Mouse (Mus musculus) testis, postnatal 14 days (tissue): ENCODE measurements around the gene Ilk.
"Not testable (repeated sequence)": the region's sequence is repeated elsewhere in the genome, so short reads cannot be mapped to it uniquely, and the experiment has no call there.

ENCODE experiments used
- DNase-seq: peaks from one replicate; pipeline ENCODE4 v3.0.0; 2021; ENCODE audit warnings: low spot score

The Ilk gene

DNA sequence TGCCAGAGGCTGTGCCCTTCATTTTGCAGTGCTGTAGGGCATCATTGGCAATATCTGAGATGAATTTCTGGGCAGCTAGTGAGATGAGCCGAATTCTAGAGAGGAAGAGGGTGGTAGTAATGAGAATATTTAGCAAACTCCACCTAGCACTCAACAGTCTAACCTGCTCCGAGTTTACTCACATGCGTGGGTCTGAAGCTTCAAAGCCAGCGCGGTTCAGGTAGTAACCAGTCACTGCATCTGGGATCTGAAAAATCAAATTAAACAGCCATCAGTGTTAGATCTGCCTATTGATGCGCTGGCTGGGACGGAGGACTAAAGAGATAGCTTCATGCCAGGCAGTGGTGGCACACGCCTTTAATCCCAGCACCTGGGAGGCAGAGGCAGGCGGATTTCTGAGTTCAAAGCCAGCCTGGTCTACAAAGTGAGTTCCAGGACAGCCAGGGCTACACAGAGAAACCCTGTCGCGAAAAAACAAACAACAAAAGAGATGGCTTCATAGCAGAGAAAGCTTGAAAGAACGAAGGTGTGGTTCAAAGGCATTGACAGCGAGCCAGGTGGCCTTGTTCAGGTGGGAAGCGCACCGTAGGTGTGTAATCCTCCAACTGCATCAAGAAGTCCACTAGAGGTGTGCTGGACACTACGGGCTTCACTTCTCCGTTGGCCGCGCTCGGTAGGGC, 7.0 kb downstream of the Ilk start:
- not testable (repeated sequence) for DNase-seq

GRCm38 (mm10) chr7:105743926-105744590, 7.7 kb downstream of the Ilk start, which contains the start of gene Taf10:
Gene Taf10 (minus strand): TSS chr7:105744361.
- peak; percentile 88 for DNase-seq

DNA sequence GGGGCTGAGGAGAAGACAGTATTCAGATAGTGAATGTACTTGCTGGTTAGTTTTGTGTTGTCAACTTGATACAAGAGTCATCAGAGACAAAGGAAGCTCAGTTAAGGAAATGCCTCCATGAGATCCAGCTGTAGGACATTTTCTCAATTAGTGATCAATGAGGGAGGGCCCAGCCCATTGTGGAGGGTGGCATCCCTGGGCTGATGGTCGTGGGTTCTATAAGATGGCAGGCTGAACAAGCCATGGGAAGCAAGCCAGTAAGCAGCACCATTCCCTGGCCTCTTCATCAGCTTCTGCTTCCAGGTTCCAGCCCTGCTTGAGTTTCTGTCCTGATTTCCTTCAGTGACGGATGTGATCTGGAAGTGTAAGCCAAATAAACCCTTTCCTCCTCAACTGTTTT, 11.4 kb downstream of the Ilk start:
- no peak for DNase-seq

DNA sequence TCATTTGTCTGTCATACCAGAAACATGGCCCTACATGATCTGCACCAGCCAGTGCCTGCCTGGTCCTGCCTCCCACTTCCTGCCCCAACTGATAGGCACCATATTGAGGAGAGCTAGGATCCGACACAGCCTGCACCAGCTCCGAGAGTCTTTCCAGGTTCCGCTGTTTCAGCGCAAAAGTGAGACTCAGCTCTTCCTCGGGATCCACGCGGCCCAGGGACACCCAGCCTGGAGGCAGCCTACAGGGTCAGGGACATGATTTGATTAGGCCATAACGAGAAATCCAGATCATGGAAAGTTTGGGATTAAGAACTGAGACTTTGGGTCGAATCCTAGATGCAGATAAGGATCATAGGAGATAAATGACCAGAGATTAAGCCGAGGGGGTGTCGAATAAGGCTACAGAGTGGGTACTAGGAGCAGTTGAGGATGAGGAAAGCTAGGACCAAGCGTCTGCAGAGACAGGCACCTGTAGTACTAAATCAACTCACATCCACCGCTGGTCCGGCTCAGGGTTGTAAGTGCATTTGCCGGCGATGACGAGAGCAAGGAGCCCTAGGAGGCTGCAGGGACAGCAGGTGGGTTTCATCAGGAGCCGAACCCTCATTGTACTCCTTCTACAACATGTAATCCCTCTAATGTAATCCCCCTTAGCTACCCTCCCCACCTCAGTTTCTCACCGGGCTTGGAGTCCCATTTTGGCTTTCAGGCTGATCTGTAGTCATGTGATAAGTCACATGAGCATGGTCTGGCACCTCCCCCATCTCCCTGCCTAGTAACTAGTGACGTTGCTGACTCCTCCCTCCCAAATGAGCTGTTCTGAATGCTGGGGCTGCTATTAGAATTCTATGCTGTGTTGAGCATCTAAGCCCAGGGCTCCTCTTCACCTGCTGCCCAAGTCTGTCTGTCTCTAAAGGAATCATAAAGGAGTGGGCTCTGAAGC, 15.4 kb downstream of the Ilk start, which contains the start of gene Tpp1:
TSS of gene Tpp1 (minus strand) at position 745 of the 943 bp plus-strand sequence.
- peak; percentile 81 for DNase-seq

DNA sequence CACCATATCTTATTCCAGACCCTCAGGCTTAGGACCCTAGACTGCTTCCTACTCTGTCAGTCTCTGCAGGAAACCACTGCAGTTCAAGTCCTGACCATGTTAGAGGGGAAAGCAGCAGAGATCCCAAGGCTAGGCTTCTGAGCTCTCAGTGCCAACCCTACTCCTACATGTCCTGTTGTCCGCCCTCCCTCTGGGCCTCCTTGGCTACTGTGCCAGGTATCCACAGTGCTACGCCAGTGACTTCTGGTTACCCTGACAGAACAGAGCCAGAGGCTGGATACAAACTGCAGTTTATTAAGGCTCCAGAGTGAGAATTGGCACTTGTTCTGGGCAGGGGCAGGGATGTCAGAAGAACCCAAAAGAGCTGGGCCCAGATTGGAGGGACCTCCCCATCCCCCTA, 16.3 kb downstream of the Ilk start:
- DNase-seq: no peak

DNA sequence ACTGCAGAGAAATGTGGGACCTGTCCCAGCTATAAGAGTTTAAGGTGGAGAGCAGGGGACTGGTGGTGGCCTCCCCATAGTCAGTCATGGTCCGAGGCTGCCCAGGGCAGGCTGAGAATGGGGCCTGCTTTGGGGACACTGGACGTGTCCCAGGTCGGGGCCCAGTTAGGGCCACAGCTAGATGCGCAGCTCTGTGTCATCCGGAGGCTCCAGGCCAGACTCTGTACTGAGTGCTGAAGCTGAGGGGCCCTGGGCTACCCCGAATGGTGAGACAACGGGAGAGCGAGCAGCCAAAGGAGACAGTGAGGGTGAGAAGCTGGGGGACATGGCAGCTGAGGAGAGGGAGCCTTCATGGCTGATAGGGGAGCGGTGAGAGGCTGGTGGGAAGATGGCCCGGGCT, 16.9 kb downstream of the Ilk start:
- DNase-seq: no peak

GRCm38 (mm10) chr7:105761813-105762484, 25.6 kb downstream of the Ilk start:
- no peak for DNase-seq

DNA sequence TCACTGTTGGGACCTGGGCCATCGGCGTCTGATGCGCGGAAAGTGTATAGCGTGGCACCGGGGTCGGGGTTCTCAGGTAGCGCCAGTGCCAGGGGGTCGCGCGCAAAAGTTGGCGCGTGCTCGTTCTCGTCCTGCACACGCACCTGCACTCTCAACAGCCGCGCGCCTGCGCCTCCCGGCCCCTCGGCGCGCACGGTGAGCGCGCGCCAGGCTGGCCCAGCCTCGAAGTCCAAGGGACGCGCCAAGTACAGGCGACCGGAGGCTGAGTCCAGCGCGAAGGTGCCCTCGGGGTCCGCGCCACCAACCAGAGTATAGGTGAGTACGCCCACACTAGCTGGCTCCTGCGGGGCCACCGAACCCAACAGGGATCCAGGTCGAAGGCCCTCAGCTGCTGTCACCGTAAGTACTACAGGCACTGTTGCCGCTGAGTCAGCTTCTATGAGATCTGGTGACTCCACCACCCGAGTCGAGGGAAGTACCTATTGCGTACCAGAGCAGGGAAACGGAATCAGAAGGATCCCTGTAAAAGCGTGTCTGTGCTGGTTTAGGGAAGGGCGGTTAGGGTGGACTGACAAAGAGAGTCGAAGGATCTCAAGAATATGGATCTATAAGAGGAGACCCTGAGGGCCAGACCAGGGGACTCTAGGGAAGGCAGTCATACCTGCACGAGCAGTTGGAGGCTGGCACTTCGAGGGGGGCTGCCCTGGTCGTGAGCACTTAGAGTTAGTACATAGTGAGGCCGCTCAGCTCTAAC, 26.3 kb downstream of the Ilk start:
- no peak for DNase-seq

DNA sequence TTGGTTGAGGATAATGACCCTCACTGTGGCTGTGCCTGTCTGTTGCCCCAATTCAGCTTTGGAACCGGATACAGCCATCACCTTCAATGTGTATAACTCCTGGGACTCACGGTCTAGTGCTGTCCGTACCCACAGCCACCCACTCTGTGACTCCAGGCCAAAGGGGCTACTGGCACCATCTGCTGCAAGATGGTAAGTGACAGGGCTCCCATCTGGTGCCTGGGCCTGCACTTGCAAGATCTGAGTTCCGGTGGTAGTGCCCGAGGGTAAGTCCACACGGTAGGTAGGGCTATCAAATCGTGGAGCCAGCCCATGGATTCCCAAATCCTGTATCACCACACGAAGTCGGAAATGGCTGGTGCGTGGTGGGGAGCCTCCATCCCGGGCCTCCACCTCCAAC, 27.9 kb downstream of the Ilk start:
- no peak for DNase-seq

DNA sequence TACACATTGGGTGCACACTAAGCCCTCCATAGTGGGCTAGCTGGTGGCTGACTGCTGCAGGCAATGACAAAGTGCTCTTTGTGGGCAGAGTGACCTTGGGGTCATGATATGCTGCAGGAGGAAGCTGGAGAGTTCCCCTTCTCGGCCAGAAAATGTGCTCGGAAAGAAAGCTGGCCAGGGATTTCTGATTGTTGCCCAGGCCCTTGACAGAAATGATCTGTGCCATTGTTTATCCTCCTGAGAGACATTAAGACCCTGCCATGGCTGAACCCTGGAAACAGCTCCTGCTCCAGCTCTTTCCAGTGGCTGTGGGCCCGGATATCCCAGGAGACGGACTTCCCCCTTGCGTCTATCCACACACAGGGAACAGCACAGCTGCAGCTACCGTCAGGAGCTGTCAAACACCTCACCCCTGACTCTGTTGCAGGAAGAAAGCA, 31.4 kb downstream of the Ilk start:
- DNase-seq: no peak

DNA sequence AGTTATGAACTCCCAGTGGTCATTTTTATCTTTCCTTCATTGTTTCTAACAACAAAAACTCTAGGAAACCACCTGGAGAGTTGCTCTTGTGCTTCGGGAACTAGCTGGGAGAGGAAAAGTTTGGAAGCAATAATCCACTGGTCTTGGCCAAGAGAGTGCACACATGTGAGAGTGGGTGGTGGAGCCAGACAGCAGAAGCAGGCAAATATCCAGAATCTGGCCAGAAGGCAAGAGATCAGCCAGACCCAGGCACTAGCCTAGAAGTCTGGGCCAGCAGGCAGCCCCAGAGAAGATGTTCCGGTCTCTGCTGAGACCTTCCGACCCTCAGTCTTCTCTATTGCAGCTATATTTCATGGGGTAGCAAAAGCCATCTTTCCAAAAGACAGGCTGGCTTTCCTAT, 33.6 kb downstream of the Ilk start:
- no peak for DNase-seq

- no peak for DNase-seq
Observed at GRCm38 (mm10) chr7:105772331-105772730, 35.9 kb downstream of the Ilk start.

DNA sequence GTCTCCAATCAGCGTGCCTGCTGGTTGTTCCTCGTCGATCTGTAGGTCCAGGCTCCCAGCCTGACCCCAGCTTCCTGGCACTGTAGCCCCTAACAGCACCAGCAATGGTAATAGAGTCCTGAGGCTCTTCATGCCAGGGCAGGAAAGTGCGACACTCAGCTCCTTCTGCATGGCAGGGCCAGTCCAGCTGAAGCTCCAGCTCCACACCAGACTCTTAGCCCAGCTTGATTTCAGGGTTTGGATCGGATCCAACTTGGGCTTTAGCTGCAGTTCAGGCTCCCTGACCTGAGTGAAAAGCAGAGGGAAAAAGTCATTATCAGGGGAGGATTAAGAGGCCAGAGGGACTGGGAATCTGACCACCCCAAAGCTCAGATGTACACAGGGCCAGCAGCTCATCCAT, 36.6 kb downstream of the Ilk start:
- DNase-seq: no peak

DNA sequence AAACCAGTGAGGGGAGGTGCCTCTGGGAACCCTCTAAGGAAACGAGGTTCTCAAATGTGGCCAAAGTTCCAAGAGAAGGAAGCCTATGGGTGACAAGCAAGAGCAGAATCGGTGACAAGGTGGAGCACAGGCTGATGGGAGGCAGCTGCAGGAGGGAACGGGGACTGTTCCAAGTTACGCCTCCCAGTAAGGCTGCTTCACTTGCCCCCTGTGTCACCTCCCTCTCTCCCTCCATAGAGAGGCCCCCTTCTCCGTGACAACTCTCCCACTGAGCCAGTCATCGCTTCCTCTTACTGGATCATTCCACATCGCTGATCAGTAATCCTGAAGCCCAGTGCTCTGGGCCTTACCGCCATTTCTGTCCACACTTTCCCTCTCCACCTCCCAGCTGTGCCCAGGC, 38.3 kb downstream of the Ilk start:
- DNase-seq: no peak

- no peak for DNase-seq
Observed at GRCm38 (mm10) chr7:105776026-105776425, 39.6 kb downstream of the Ilk start.

DNA sequence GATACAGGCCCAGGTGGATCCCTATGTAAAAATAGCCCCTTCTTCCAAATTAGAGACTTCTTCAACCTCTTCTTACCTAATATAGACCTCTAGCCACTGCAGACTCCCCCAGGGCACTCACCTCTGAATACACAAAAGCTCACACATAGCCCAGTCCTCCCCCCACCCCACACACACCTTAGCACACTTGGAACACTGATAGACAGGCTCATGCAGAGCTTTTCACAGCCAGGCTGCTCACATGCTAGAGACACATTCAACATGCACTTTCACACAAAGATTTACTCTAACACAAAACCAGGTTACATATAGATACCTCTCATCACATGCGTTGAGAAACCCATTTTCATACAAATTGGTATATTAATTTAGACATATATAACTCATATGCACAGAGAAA, 40.9 kb downstream of the Ilk start:
- DNase-seq: no peak

- no peak for DNase-seq
Observed at GRCm38 (mm10) chr7:105777797-105778552, 41.6 kb downstream of the Ilk start.

DNA sequence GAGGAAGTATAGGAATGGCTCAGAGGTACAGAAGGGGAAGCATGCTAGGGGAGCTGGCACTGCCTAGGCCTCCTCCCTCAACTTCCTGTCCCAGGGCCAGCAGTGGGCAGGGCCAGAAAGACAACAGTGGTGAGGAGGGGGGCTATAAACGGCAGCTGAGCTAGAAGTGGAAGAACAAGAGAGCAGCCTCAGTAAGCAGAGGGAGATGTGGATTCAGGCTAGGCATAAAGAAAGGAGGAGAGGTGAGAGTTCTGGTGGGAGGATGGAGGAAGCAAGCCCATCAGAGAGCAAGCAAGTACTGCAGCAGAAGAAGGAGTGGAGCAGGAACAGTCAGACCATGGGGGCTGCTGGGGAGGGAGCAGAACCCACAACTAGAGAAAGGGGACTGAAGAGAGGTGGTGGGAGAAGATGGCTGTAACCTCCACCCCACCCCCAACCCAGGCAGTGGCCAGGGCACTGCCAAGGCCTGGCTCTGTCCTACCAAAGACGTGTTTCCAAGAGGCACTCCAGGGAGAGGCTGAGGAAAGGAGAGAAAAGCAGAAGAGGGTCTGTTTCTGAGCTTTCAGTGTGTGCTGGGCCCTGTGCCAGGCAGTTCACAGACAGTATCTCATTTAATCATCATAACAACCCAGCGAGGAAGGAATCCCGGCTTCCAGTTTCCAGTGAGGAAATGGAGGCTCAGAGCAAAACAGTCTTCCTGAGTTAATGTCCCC, 42.3 kb downstream of the Ilk start:
- no peak for DNase-seq

- DNase-seq: no peak
Observed at GRCm38 (mm10) chr7:105783861-105784260, 47.5 kb downstream of the Ilk start.

GRCm38 (mm10) chr7:105784556-105784955, 48.2 kb downstream of the Ilk start:
- no peak for DNase-seq
